Mouse (Mus musculus) embryonic fibroblast, embryonic 13.5 days (primary cell): ENCODE measurements around the gene Arpp21. TPM values are rescaled to one million over a fixed set of nuclear protein-coding genes. Genes with fewer than 3 reads are reported as not detected.

Source experiments
- H3K27ac ChIP-seq: 2 replicates; pipeline ENCODE4 v1.5.1; 2012; ENCODE audit warnings: low read length, control low read depth, inconsistent platforms; ENCODE audit not compliant: insufficient read depth
- H3K4me1 ChIP-seq: 2 replicates; pipeline ENCODE4 v1.6.1; 2011; ENCODE audit warnings: low read length; ENCODE audit not compliant: control insufficient read depth, insufficient read depth
- H3K4me3 ChIP-seq: 2 replicates; pipeline ENCODE4 v1.5.1; 2011; ENCODE audit warnings: mild to moderate bottlenecking, control low read depth, low read length; ENCODE audit not compliant: insufficient read depth
- CTCF ChIP-seq: IDR thresholded peaks from 2 replicates; pipeline ENCODE4 v1.5.1; 2011; ENCODE audit warnings: mild to moderate bottlenecking, control low read depth, low read length, moderate library complexity, borderline replicate concordance; ENCODE audit not compliant: insufficient read depth
- POLR2A ChIP-seq: IDR thresholded peaks from 2 replicates; pipeline ENCODE4 v1.6.1; 2011; ENCODE audit warnings: low read depth, mild to moderate bottlenecking, control low read depth, low read length, moderate library complexity
- polyA plus RNA-seq: library from polyadenylated mRNA; stranded (reverse); fragments of >200 nt; gene quantifications from 2 replicates; pipeline ENCODE4 v1.2.4, GENCODE M21; 2011; ENCODE audit warnings: low read depth; ENCODE audit not compliant: missing spikeins, insufficient read length

Arpp21 gene
- not detected in 2 replicates for polyA plus RNA-seq

DNA sequence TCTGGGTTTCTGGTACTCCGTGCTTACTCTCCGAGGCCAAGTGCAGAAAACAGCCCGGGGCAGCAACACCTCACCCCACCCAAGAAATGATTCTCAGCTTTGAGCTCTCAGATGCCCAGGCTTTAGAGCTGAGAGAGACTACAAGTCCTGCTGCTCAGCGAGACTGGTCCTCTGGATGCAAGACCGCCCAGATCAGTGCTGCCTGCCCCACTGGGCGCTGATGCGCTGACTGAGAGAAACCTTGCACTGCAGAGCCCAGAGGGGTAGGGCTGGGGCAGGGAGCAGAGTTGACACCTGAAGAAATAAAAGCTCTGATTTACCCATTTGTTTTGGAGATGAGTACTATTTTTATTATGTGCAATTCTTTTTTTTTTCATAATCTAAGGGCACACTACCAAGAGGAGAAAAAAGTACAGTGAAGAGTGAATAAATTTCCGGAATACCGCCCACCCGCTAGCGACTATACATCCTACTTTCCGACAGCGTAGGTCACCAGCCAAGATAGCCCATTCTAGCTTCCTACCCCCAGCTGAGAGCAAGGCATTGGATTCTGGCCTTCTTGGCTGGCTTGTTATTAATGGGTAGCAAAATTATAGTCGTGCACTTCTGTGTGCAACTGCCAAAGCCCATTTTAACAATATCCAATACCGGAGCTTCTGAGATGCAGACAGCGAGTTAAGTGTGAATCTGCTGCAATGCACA lies at the start of gene Arpp21:
Arpp21 (minus strand) TSS at position 243 of the 702 bp plus-strand sequence.
- Histone ChIP-seq H3K4me3 (peak within 1 kb of the TSS; percentile 8; the same call in 1 of the 2 replicates), H3K4me1 (no peaks in the 10 kb centered on the region), H3K27ac (no peak within 1 kb of the TSS)
- TF ChIP-seq CTCF (no peak), POLR2A (no peak)

DNA sequence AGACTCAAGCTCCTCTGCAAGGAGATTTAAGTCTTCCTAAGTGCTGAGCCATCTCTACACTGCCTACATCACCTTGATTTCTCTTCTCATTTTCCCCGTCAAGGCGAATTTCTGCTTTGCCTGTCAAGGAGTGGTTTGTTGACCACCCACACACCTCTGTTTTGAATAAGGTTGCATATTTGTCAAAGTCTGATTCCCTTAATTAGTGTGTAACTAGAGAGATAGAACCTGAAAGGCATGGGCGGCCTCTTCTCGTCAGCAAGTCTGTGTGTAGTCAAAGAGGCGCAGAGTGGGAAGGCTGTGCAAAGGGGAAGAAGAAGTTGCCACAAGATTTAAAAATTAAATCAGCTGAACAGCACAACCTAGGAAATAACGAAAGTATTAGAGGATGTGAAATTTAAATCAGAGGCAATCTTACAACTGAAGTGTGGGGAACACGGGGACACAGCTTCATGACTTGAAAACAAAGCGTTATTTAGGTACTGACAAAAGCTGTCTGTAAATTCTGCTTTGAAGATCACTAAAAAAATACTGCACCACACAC lies 36.8 kb upstream of the Arpp21 start:
- TF ChIP-seq CTCF (no peak), POLR2A (no peak)
- H3K4me3 ChIP-seq = no peak overlapping the region
- H3K27ac ChIP-seq = no peak overlapping the region
- H3K4me1 ChIP-seq = no peaks in the 10 kb centered on the region

DNA sequence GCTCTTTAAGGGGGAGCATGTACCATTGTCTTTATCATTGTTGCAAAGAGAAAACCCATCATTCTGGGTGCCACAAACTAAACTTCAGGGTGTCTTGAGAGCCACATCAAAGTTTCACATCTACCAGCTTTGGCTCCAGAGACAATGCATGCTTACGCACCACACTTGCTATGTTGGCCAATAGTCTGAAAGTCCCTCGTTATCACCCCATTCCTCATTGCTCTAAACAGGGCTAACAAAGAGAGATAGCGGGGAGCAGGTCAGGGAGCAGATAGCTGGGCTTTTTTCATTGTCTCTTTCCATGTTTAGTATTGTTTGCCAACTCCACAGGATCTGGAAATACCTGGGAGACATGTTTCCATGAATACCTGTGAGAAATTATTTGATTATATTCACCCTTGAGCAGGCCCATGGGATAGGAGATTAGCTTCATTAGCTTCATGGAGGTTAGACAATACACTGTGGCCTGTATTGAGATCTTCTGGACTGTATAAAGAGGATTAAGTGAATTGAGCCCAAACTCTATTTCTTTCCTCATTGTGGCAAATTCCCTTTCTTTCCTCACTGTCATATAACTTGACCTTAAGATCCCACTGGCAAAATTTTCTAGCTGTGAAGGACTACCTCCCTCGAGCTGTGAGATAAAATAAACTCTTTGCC lies 29.4 kb upstream of the Arpp21 start:
- Histone ChIP-seq H3K4me3 (no peak overlapping the region), H3K4me1 (no peaks in the 10 kb centered on the region), H3K27ac (no peak overlapping the region)
- TF ChIP-seq POLR2A = no peak

DNA sequence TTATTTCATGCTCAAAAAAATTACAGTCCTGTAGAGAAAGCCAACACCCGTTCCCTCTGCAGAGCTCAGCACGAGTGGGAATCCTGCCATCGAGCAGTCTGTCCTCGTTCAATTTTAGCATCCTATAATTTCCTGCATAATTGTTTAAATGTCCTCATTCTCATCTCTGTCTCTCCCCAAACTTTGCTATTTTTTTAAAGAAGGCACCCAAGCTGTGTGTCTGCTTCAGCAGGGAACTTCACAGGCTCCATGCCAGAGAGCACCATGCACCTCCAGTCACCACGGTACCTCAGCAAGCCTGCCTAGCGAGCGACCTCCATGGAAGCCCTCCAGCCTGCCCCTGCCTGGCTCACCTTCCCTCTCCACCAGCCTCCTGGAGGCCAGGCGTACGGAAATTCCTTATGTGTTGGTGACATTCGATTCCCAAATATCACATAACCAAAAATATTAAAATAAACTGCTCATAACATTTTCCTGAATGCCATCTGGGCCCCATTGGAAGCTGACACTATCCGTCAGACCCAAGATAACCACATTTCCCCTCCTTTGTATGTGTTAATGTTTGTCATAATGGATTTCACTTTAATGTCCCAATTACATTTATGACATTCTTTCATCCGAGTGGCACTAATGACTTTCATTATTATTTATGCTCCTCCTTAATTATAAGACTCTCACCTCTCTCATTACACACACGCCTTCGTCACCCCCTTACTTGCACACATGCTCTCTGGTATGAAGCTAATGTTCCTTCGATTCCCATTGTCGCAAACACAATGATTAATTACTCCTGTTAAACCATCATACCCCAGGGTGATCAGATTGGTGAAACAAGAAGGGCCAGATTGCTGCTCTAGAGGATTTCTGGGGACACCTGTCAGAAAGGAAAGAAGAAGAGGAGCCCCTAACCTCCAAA lies 26.5 kb upstream of the Arpp21 start:
- no peaks in the 10 kb centered on the region for H3K4me1 ChIP-seq
- H3K4me3 ChIP-seq = no peak overlapping the region
- no peak overlapping the region for H3K27ac ChIP-seq
- TF ChIP-seq POLR2A (no peak), CTCF (no peak)

DNA sequence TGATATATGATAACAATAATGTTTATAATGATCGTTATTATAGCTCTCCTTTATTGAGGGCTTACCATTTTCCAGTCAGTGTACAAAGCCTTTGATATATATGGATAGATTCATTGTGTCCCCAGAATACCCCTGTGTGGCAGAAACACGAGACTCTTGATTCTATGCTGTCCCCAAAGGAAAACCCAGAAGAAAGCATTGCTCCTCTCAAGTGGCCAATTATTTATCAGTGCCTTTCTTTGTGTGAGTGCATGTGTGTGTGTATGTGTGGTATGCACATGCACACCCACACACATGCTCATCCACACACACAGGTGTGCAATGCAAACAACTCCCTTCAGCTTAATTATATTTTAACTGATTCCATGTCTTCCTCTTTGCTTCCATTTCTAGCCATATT lies 25.8 kb upstream of the Arpp21 start:
- Histone ChIP-seq H3K27ac (no peak overlapping the region), H3K4me3 (no peak overlapping the region), H3K4me1 (no peaks in the 10 kb centered on the region)
- TF ChIP-seq POLR2A (no peak), CTCF (no peak)

DNA sequence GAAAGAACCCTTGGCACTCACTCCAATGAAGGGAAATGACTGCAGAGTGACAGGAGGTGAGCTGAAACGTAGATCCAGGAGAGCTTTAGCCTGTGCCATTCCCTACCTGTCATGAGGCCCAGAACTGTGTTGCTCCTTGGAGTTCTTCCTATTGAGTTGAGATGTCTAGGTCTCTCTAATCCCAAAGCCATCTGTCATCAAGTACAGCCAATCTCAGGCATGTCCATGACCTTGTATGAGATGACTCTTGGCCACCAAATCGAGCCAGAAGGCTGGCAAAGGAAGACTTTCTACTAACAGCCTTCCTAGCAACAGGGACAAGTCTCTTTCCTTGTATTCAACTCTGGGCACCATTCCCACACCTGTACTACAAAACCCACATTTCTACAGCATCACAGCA lies 25.0 kb upstream of the Arpp21 start:
- Histone ChIP-seq H3K4me3 (no peak overlapping the region), H3K4me1 (no peaks in the 10 kb centered on the region), H3K27ac (no peak overlapping the region)
- no peak for TF ChIP-seq CTCF
- no peak for TF ChIP-seq POLR2A

DNA sequence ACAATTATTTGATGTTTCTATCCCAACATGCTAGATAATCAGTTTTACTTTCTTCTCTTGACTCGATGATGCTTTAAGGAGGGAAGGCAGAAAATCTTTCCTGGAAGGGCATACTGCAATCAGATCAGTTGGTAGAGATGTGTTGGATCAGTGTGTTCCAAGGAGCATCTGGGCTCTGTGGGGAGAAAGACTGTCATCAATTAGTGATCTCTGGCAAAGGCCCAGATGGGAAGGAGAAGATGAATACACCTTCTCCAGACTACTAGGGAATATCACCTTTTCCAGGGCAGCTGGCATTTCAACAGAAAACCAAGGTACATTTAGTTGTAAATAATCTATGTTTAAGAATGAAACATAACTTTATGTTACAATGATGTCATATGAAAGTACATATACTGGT lies 22.8 kb upstream of the Arpp21 start:
- TF ChIP-seq POLR2A = no peak
- TF ChIP-seq CTCF = no peak
- H3K4me1 ChIP-seq = no peaks in the 10 kb centered on the region
- H3K4me3 ChIP-seq = no peak overlapping the region
- no peak overlapping the region for H3K27ac ChIP-seq

DNA sequence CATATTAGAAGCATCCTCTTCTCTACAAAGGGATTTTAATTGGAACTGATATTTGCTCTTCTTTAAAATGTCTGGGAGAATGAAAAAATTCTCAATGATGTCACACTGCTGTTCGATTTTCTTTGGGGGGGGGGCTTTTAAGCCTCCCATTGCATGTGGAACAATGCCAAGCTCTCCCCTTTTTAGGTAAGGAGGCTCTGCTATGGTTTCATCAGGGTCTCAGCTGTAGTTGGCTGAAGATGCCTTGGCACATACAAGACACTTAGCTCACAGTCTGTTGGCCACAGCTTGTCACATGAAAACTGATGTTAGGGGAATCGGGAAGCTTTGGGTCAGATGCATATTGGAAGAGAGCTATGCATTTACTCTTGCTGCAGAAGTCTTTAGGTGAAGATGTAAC lies 20.2 kb upstream of the Arpp21 start:
- Histone ChIP-seq H3K27ac (no peak overlapping the region), H3K4me3 (no peak overlapping the region), H3K4me1 (no peaks in the 10 kb centered on the region)
- TF ChIP-seq POLR2A = no peak
- TF ChIP-seq CTCF = no peak

DNA sequence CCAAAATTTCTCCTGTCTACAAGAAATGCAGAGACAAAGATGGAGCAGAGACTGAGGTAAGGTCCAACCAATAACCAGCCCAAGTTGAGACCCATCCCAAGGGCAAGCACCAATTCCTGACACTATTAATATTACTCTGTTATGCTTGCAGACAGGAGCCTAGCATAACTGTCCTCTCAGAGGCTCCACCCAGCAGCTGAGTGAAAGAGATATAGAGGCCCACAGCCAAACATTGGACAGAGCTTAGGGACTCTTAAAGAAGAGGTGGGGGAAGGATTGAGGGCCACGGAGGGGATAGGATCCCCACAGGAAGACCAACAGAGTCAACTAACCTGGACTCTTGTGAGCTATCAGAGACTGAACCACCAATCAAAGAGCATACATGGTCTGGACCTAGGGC lies 18.0 kb upstream of the Arpp21 start:
- Histone ChIP-seq H3K27ac (no peak overlapping the region), H3K4me3 (no peak overlapping the region), H3K4me1 (no peaks in the 10 kb centered on the region)
- no peak for TF ChIP-seq POLR2A
- TF ChIP-seq CTCF = no peak

DNA sequence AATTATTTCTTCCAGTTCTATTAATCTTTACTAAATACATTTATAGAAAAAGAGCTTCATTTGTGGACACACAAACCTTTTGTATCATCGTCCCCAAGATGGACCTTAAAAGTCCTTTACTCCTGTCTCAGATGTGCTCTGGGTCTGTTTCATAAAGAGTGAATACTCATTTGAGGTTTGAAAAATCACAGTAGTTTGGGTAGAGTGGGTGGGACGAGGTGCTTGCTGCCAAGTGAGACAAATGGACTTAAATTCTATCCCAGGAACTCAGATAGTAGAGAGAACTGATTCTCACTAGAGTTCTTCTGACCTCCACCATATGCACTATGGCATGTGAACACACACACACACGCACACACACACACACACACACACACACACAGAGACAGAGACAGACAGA lies 16.1 kb upstream of the Arpp21 start:
- no peak overlapping the region for H3K4me3 ChIP-seq
- no peak overlapping the region for H3K27ac ChIP-seq
- no peaks in the 10 kb centered on the region for H3K4me1 ChIP-seq
- TF ChIP-seq POLR2A (no peak), CTCF (no peak)

DNA sequence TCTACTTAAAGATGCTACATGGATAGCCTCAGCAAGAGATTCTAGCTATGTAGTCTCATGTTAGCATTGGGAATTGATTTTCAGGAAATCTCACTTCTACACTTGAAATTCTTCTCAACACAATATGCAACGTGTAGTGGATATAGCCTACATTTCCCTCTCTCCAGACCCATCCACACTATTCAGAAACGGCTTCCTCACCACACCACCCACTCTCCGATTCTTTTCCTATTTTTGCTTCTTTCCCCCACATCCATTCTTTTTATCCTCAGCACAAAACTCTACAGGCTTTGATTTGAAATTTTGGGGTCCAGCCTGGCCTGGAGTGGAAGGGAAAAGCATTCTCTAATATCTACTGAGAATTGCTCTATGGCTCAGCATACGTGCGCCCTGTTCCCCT lies 15.6 kb upstream of the Arpp21 start:
- TF ChIP-seq CTCF (no peak), POLR2A (no peak)
- no peaks in the 10 kb centered on the region for H3K4me1 ChIP-seq
- H3K4me3 ChIP-seq = no peak overlapping the region
- H3K27ac ChIP-seq = no peak overlapping the region
